Mouse (Mus musculus) B cell, adult (primary cell): ENCODE data around the gene Fam186b. TPM values are rescaled to one million over a fixed set of nuclear protein-coding genes. Genes with fewer than 3 reads are reported as not detected.

Experiments used
- total RNA-seq: library from RNA; stranded (reverse); gene quantifications from 4 replicates; pipeline ENCODE4 v1.2.4, GENCODE M21; 2023; ENCODE audit not compliant: inconsistent age

The Fam186b gene
- not detected in 4 replicates for total RNA-seq

GRCm38 (mm10) chr15:99295484-99295981 is at the start of gene Fam186b:
Fam186b (minus strand) TSS chr15:99295888.

DNA sequence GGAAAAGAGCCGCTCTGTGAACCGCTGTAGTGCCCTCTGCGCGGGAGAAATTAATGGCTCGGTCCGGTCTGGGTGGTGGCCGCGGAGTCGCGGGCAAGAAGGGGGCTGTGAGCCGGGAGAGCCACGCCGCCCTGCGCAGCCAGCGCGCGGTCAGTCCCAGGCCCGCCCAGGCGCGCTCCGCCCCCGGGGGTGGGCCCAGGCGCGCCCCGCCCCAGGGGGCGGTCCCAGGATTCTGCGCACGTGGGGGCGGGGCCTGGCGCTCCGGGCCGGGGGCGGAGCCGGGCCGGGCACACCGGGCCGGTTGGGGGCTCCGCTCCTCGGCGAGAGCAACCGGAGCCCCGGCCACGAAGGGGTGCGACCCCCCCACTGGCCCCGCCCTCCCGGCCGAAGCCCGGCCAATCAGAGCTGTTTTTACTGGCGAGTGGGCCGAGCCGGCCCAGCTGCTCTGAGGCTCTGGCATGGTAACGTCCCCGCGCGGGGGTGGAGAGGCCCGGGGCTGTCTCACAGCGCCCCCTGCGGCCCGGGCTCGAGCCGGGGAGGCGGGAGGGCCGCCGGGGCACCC is 794 bp downstream of the Fam186b start, which contains the start of gene Prpf40b:
TSS of gene Prpf40b (plus strand) at position 275 of the 562 bp plus-strand sequence.

DNA sequence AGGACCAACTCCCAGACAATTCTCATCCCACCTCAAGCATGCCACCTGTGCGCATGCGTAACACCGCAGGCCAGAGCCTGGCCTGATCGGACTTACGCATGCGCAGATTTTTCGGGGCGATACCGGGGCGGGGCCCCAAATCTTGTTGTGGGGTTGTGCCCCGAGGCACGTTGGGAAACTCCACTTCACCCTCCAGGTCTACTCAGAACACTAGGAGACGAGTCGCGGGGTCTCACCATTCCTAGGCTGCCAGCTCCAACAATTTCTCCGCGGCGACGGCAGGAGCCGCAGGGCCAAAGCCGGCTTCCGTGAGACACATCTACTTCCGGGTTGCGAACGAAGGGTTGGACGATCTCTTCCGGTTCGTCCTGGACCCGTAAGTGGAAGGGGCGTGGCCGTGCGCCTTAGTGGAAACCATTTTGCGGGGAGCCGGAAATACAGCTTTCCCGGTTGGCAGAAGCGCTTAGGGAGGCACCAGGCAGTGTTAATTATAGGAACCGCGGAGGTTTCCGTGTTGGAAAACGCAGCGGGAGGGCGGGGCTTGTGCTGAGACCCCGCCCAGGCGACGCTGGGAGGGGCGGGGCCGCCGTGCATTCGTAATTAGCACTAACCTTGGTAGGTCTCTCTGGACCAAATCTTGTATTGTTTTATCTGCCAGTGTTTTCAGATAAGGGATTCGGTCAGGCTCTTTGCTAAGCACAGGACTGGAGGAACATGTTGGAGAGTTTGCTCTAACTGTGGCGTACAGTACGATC is 43.9 kb downstream of the Fam186b start, which contains the start of gene Mcrs1:
TSS of gene Mcrs1 (minus strand) at position 336 of the 755 bp plus-strand sequence.

DNA sequence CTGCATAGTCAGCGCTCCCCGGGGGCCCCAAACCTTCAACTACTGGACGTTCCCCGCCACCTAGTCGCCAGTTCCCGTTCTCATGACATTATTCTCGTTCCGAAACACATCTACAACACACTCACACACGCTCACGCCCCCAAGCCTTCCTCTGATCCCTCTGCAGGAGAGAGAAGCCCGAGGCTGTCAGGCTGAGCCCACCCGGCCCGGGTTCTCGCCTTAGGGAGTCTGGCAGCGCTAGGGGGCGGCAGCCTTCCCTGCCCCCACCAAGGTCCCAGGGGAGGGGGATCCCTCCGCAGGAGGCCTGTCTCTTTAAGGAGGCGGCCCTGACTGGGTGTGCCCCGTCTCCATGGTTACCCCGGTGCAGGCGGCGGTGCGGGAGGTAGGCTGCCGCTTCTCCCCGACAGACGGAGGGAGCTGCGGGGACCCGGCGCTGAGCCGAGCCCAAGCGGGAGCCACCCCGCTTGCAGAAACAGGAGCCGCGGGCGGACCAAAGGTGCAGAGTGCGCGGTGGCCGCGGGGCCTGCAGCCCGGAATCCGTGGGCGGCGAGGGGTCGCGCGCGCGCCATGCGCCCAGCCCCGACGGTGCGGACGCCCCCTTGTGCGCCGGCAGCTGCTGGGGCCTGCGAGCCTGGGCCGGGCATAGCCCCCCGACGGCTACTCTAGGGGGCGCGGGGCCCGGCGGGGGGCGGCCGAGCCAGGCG is 71.3 kb downstream of the Fam186b start, which contains the start of gene Kcnh3:
TSS of gene Kcnh3 (plus strand) at position 654 of the 704 bp plus-strand sequence.

Other genes starting within 250 kb of the Fam186b start
- gene Prph, start 240.7 kb downstream of the Fam186b start, total RNA-seq, result not detected in 4 replicates
- gene Troap, start 221.3 kb downstream of the Fam186b start, total RNA-seq, result 0.87 to 1.8 TPM (median 1.6 TPM) in 4 replicates
- gene C1ql4, start 208.1 kb downstream of the Fam186b start, total RNA-seq, result not detected in 4 replicates
- 0.33 TPM in 1 of 4 replicates, not detected in the others for gene Dnajc22, start 202.7 kb downstream of the Fam186b start, total RNA-seq
- gene Spats2, start 170.0 kb downstream of the Fam186b start, total RNA-seq, result not detected in 4 replicates
- 1.9 to 3.3 TPM (median 2.3 TPM) in 4 replicates for gene Kcnh3, start 71.0 kb downstream of the Fam186b start, total RNA-seq
- gene Mcrs1, start 43.9 kb downstream of the Fam186b start, total RNA-seq, result 127 to 144 TPM (median 141 TPM) in 4 replicates
- 13.0 to 24.0 TPM (median 17.7 TPM) in 4 replicates for gene Prpf40b, start 801 bp downstream of the Fam186b start, total RNA-seq
- gene Fmnl3, start 74.6 kb upstream of the Fam186b start, total RNA-seq, result 139 to 148 TPM (median 141 TPM) in 4 replicates
- gene Tmbim6, start 97.0 kb upstream of the Fam186b start, total RNA-seq, result 424 to 452 TPM (median 435 TPM) in 4 replicates
- gene Nckap5l, start 161.9 kb upstream of the Fam186b start, total RNA-seq, result 5.3 to 9.9 TPM (median 7.2 TPM) in 4 replicates
- 5.0 to 8.5 TPM (median 7.6 TPM) in 4 replicates for gene Bcdin3d, start 178.8 kb upstream of the Fam186b start, total RNA-seq
- gene Faim2, start 232.3 kb upstream of the Fam186b start, total RNA-seq, result not detected in 4 replicates